Mouse (Mus musculus) forebrain, embryonic 16.5 days (tissue): ENCODE measurements at regions not wholly inside any gene's neighbourhood (a gene's known extent, or its start where the extent isn't known, plus 50 kb on each side); places are given as distances from the start of the nearest gene placed in this dataset.

ENCODE experiments used
- ATAC-seq: fragments of 200-750 bp; cut with Nextera tagmentation; 2 replicates; pipeline ENCODE4 v1.8.0; 2017; ENCODE audit warnings: mild to moderate bottlenecking, moderate library complexity
- H3K27ac ChIP-seq: fragments of 300-500 bp; sonication (generic); 2 replicates; pipeline ENCODE4 v1.5.1; 2014; ENCODE audit warnings: low read length, control low read depth
- H3K27me3 ChIP-seq: fragments of 300-500 bp; sonication (generic); replicated peaks from 2 replicates; pipeline ENCODE4 v1.6.1; 2014; ENCODE audit warnings: low read length; ENCODE audit not compliant: control insufficient read depth, insufficient read depth
- H3K36me3 ChIP-seq: fragments of 300-500 bp; sonication (generic); 2 replicates; pipeline ENCODE4 v1.6.1; 2014; ENCODE audit not compliant: control insufficient read depth, insufficient read depth
- H3K4me1 ChIP-seq: fragments of 300-500 bp; sonication (generic); replicated peaks from 2 replicates; pipeline ENCODE4 v1.6.1; 2014; ENCODE audit warnings: low read length; ENCODE audit not compliant: control insufficient read depth, insufficient read depth
- H3K4me2 ChIP-seq: fragments of 300-500 bp; sonication (generic); 2 replicates; pipeline ENCODE4 v1.6.1; 2014; ENCODE audit warnings: mild to moderate bottlenecking, low read length, control low read depth
- H3K4me3 ChIP-seq: fragments of 300-500 bp; sonication (generic); replicated peaks from 2 replicates; pipeline ENCODE4 v1.5.1; 2014; ENCODE audit warnings: mild to moderate bottlenecking, low read length, control low read depth
- H3K9ac ChIP-seq: fragments of 300-500 bp; sonication (generic); replicated peaks from 2 replicates; pipeline ENCODE4 v1.6.1; 2014; ENCODE audit warnings: low read depth, low read length, control low read depth
- H3K9me3 ChIP-seq: fragments of 300-500 bp; sonication (generic); 2 replicates; pipeline ENCODE4 v1.6.1; 2016; ENCODE audit warnings: low read length; ENCODE audit not compliant: control insufficient read depth
- WGBS: fragments of 180-500 bp; shearing (Covaris S2); extraction: QIAGEN DNeasy Blood & Tissue Kit; methylation state at CpG from one replicate; pipeline ENCODE4 v1.1.7; 2014; 5-methylcytosine and 5-hydroxymethylcytosine counted together

- no peaks in the 10 kb centered on the region for H3K36me3 ChIP-seq
- no peak overlapping the region for H3K9ac ChIP-seq
- peak overlapping the region; percentile 35; the same call in 1 of the 2 replicates for H3K4me2 ChIP-seq
- H3K9me3 ChIP-seq = no peaks in the 10 kb centered on the region
- H3K4me1 ChIP-seq = 0 out of 2 replicates have a peak, but pooled peaks cover 3% of the 10 kb centered on the region
- H3K4me3 ChIP-seq = no peak overlapping the region
- no peaks in the 10 kb centered on the region for H3K27me3 ChIP-seq
- whole genome bisulfite sequencing = 41% methylated on average over 11 of the region's 11 CpGs
- H3K27ac ChIP-seq = no peak overlapping the region
- peak; percentile 59 for ATAC-seq
Observed at GRCm38 (mm10) chr2:61493918-61494712, 84.3 kb upstream of the Tank start.

- no peak overlapping the region for H3K4me3 ChIP-seq
- H3K27ac ChIP-seq = no peak overlapping the region
- H3K4me2 ChIP-seq = no peak overlapping the region
- H3K4me1 ChIP-seq = 0 out of 2 replicates have a peak, but pooled peaks cover 3% of the 10 kb centered on the region
- ATAC-seq = no peak
- H3K9ac ChIP-seq = no peak overlapping the region
- 57% methylated on average over 6 of the region's 6 CpGs for WGBS
- no peaks in the 10 kb centered on the region for H3K9me3 ChIP-seq
- no peaks in the 10 kb centered on the region for H3K27me3 ChIP-seq
- no peaks in the 10 kb centered on the region for H3K36me3 ChIP-seq
Observed at GRCm38 (mm10) chr2:61492043-61492743, 86.2 kb upstream of the Tank start.

DNA sequence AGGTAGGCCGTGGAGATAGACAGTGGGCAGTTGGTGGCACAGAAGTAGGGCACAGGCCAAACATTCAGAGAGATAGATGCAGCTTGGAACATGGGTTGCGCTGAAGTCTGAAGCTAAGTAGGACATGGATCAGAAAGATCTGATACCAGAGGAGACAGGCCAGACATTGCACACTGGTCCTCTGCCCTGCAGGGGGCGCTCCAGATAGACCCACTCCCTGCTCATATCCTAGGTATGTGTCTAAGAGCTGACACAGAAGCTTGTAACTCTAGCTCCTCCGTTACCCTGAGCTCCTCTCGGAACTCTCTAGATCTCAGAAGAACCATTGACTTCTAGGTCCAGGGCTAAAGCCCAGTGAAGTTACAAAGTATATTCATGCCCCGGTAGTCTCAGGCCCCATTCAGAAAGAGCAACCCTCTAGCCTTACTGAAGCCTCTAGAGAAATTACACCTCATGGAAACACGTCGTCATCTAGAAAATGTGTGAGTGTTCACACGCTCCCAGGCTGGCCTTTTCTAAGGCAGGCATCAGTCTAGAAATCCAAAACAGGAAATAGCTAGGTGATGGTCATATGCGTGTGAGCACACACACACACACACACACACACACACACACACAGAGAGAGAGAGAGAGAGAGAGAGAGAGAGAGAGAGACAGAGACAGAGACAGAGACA lies 87.8 kb upstream of the Tank start:
- ATAC-seq = no peak
- Histone ChIP-seq H3K27me3 (no peaks in the 10 kb centered on the region), H3K27ac (no peak overlapping the region), H3K9me3 (no peaks in the 10 kb centered on the region), H3K4me1 (0 out of 2 replicates have a peak, but pooled peaks cover 3% of the 10 kb centered on the region), H3K4me2 (no peak overlapping the region), H3K9ac (no peak overlapping the region), H3K36me3 (no peaks in the 10 kb centered on the region), H3K4me3 (no peak overlapping the region)
- whole genome bisulfite sequencing = 87% methylated on average over 10 of the region's 10 CpGs

DNA sequence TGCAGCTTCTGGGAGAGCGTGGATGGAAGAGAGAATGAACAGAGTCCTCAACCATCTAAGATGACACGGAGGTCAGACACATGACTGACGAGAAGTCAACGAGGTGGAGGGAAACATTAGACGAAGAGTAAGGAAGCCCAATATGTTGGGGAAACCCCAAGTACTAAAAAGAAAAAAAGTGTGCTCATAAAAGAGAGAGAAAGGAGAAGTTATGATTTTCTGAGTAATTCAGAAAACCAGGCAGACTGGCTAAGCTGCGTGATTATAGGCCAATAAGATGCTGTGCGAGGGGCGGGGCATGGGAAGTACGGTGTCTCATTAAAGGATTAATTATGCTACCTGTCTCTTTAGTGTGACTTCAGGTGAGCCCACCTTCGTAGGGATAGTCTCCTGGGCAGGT lies 88.6 kb upstream of the Tank start:
- WGBS = 93% methylated on average over 10 of the region's 10 CpGs
- Histone ChIP-seq H3K27ac (no peak overlapping the region), H3K4me1 (0 out of 2 replicates have a peak, but pooled peaks cover 3% of the 10 kb centered on the region), H3K27me3 (no peaks in the 10 kb centered on the region), H3K9ac (no peak overlapping the region), H3K4me3 (no peak overlapping the region), H3K36me3 (no peaks in the 10 kb centered on the region), H3K9me3 (no peaks in the 10 kb centered on the region), H3K4me2 (no peak overlapping the region)
- ATAC-seq = no peak

GRCm38 (mm10) chr2:61483820-61484219 lies 94.6 kb upstream of the Tank start:
- WGBS = 65% methylated on average over 1 of the region's 1 CpGs
- Histone ChIP-seq H3K4me3 (no peak overlapping the region), H3K9ac (no peak overlapping the region), H3K4me2 (no peak overlapping the region), H3K27me3 (no peaks in the 10 kb centered on the region), H3K9me3 (no peaks in the 10 kb centered on the region), H3K27ac (no peak overlapping the region), H3K36me3 (no peaks in the 10 kb centered on the region), H3K4me1 (no peaks in the 10 kb centered on the region)
- no peak for ATAC-seq

DNA sequence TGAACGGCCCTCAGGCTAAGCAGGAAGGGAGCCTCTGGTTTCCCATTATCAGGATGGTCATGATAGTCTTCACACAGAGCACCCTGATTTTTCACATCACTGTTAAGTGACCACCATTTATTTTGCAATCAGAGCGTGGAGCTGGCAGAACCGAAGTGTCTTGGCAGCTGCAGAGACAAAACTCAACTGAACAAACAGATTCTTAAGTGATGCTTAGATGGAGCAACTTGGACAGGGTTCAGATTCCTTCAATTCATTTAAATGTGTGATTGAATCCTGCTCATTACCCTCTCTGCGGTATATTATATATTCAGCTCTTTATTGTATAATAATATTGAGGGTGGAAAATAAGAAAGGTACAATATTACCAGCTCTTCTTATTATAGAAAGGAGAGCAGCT lies 101.7 kb upstream of the Tank start:
- H3K9ac ChIP-seq = no peak overlapping the region
- H3K9me3 ChIP-seq = no peaks in the 10 kb centered on the region
- H3K27ac ChIP-seq = no peak overlapping the region
- no peaks in the 10 kb centered on the region for H3K36me3 ChIP-seq
- WGBS = 55% methylated on average over 4 of the region's 4 CpGs
- no peaks in the 10 kb centered on the region for H3K27me3 ChIP-seq
- peak; percentile 59 for ATAC-seq
- H3K4me1 ChIP-seq = peaks cover 3% of the 10 kb centered on the region; the same call in 1 of the 2 replicates
- H3K4me3 ChIP-seq = no peak overlapping the region
- no peak overlapping the region for H3K4me2 ChIP-seq

DNA sequence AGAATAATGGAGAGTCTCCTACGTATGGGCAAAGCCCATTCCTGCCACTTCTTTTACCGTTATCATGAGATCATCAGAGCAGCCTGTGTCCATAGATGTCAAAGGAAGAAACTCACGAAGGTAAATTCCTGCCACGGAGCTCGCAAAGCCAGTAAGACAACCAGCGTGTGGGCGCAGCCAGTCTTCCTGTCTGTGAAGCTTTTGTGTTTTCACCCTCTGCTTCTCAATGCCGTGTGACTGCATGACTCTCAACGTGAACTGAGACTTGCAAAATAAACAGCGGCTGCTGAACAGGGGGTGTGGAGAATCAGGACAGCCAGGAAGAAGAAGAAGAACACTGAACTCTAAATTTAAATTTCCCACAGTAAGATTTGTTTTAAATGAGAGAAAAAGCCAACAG lies 103.8 kb upstream of the Tank start:
- H3K4me3 ChIP-seq = no peak overlapping the region
- no peak for ATAC-seq
- no peaks in the 10 kb centered on the region for H3K36me3 ChIP-seq
- no peak overlapping the region for H3K4me2 ChIP-seq
- peaks cover 3% of the 10 kb centered on the region; the same call in 1 of the 2 replicates for H3K4me1 ChIP-seq
- no peaks in the 10 kb centered on the region for H3K27me3 ChIP-seq
- no peaks in the 10 kb centered on the region for H3K9me3 ChIP-seq
- no peak overlapping the region for H3K9ac ChIP-seq
- no peak overlapping the region for H3K27ac ChIP-seq
- 74% methylated on average over 10 of the region's 10 CpGs for WGBS

GRCm38 (mm10) chr2:61470521-61470920 lies 107.9 kb upstream of the Tank start:
- H3K4me3 ChIP-seq = no peak overlapping the region
- H3K27me3 ChIP-seq = no peaks in the 10 kb centered on the region
- no peaks in the 10 kb centered on the region for H3K9me3 ChIP-seq
- no peaks in the 10 kb centered on the region for H3K36me3 ChIP-seq
- H3K4me2 ChIP-seq = no peak overlapping the region
- 93% methylated on average over 5 of the region's 5 CpGs for WGBS
- ATAC-seq = no peak
- peaks cover 3% of the 10 kb centered on the region; the same call in 1 of the 2 replicates for H3K4me1 ChIP-seq
- H3K27ac ChIP-seq = no peak overlapping the region
- no peak overlapping the region for H3K9ac ChIP-seq

DNA sequence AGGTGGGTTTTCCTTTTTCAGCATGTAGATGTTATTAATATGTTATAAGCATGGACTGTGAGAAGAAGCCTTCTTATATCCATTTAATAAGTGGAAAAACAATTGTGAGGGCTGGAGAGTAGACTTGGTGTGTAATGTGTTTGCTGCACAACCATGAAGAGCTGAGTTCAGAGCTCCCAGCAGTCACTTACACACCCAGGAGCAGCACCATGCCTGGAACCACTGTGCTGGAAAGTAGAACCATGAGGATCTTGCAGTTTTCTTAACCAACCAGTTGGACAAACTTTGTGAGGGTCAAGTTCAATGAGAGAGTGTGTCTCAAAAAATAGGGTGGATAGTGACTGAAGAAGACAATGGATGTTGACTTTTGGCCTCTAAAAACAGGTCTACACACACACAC lies 108.3 kb upstream of the Tank start:
- Histone ChIP-seq H3K9me3 (no peaks in the 10 kb centered on the region), H3K4me3 (no peak overlapping the region), H3K4me1 (peaks cover 2% of the 10 kb centered on the region; the same call in 1 of the 2 replicates), H3K9ac (no peak overlapping the region), H3K4me2 (no peak overlapping the region), H3K36me3 (no peaks in the 10 kb centered on the region), H3K27me3 (no peaks in the 10 kb centered on the region), H3K27ac (no peak overlapping the region)
- ATAC-seq = no peak
